Comparison of ENCODE assay signal across 11 mouse cellular contexts in genomic region chr1:37686953-37687441, GRCm38 (mm10). TPM values are rescaled to one million over a fixed set of nuclear protein-coding genes. Genes with fewer than 3 reads are reported as not detected.
A peak's percentile ranks its signal among the peaks of the same experiment; 100 is the strongest.
DNase-seq lines count a peak whose midpoint lies in the region; ATAC-seq and TF ChIP-seq lines count a peak whose summit lies in the region.
"Had no signal": no experiment of that assay in that cellular context is flagged by ENCODE, and none has a peak within 500 bp of the region (broad histone marks: within the 10 kb centered on the region; RNA-seq: fewer than 3 reads in every experiment).

No protein-coding gene starts in this region.

- DNase-seq in heart, adult 18-20 months: no peak
- peak; percentile 52 to 69 for DNase-seq in cerebellum, postnatal 10 days
- DNase-seq in layer of hippocampus, postnatal 10 days (ENCODE audit: low spot score in 2 of 2): peak; percentile 71 to 73
- DNase-seq in urinary bladder, postnatal 4 days (ENCODE audit: low spot score in 2 of 2): no peak
- DNase-seq in ovary, adult 18-20 months (ENCODE audit: low spot score): no peak
- no peak for DNase-seq in thymus, postnatal 10 days (ENCODE audit: low spot score in 2 of 2)
- DNase-seq: gastrocnemius, postnatal 10 days; liver, embryonic 13.5 days had no signal

- H3K4me1 ChIP-seq in heart, embryonic 16.5 days (ENCODE audit: control insufficient read depth, insufficient read depth, low read length): peaks cover 12% of the 10 kb centered on the region
- peaks cover 26% of the 10 kb centered on the region for H3K4me1 ChIP-seq in olfactory bulb, adult 2 months (ENCODE audit: control insufficient read depth, insufficient read depth, low read length)
- H3K4me1 ChIP-seq: liver, embryonic 13.5 days had no signal

- peak overlapping the region; percentile 66 for H3K27ac ChIP-seq in heart, embryonic 16.5 days (ENCODE audit: low read length)
- H3K27ac ChIP-seq in olfactory bulb, adult 2 months (ENCODE audit: insufficient read depth, low read depth, low read length): peak overlapping the region; percentile 35
- H3K27ac ChIP-seq: liver, embryonic 13.5 days had no signal

- peak overlapping the region; percentile 62 for H3K4me2 ChIP-seq in heart, embryonic 16.5 days (ENCODE audit: low read depth, low read length)
- H3K4me2 ChIP-seq: liver, embryonic 13.5 days had no signal

- ATAC-seq in heart, embryonic 16.5 days (replicated peaks; ENCODE audit: extremely low read depth, insufficient read depth, low FRiP score): peak; percentile 42; the same call in 1 of the 2 replicates
- ATAC-seq: activated CD4-positive, CD25-positive, alpha-beta regulatory T cell, adult 4 months had no signal

- no peaks in the 10 kb centered on the region for H3K27me3 ChIP-seq in heart, embryonic 16.5 days (ENCODE audit: control insufficient read depth, insufficient read depth, low read length)
- H3K27me3 ChIP-seq: liver, embryonic 13.5 days had no signal

- peak overlapping the region; percentile 35 for H3K4me3 ChIP-seq in heart, embryonic 16.5 days (ENCODE audit: low read length)
- no peak overlapping the region for H3K4me3 ChIP-seq in olfactory bulb, adult 2 months (ENCODE audit: insufficient read depth, low read depth, low read length)
- H3K4me3 ChIP-seq: liver, embryonic 13.5 days had no signal

- 48% methylated on average over 15 of the region's 15 CpGs for WGBS in heart, embryonic 16.5 days
- WGBS in olfactory bulb, adult 2 months: 56% methylated on average over 15 of the region's 15 CpGs

- H3K9me3 ChIP-seq in heart, embryonic 16.5 days (replicated peaks; ENCODE audit: control insufficient read depth, low read length): no peaks in the 10 kb centered on the region
- H3K9me3 ChIP-seq: liver, embryonic 13.5 days had no signal

- peak overlapping the region; percentile 11; the same call in 1 of the 2 replicates for H3K9ac ChIP-seq in heart, embryonic 16.5 days (ENCODE audit: low read length)
- H3K9ac ChIP-seq: liver, embryonic 13.5 days had no signal

- H3K36me3 ChIP-seq in heart, embryonic 16.5 days (ENCODE audit: control insufficient read depth, insufficient read depth): no peaks in the 10 kb centered on the region
- H3K36me3 ChIP-seq: liver, embryonic 13.5 days had no signal

- TF ChIP-seq POLR2A in olfactory bulb, adult 2 months (IDR thresholded peaks at IDR 0.05; ENCODE audit: insufficient read depth, low read depth, low read length): no peak

- no peak for TF ChIP-seq CTCF in olfactory bulb, adult 2 months (IDR thresholded peaks at IDR 0.05; ENCODE audit: insufficient read depth, low read depth, low read length)

RNA-seq across cellular contexts. Expression of gene 2010300C02Rik, which starts 32.9 kb away (rescaled TPM):
- polyA plus RNA-seq in heart, embryonic 16.5 days (2015; fragmentation: Nextera tagmentation; extraction: Ambion mirVana): 4.5 and 5.2 TPM in 2 replicates
- total RNA-seq in heart, adult 18-20 months (2021): 1 to 10 TPM; 1.0 to 1.4 TPM
- 100 to 1,000 TPM; 151 to 166 TPM for total RNA-seq in layer of hippocampus, postnatal 10 days (2021)
- polyA plus RNA-seq in olfactory bulb, adult 2 months (2012; ENCODE audit: insufficient read depth, insufficient read length, low replicate concordance, missing spikeins): not detected in 2 replicates

Comparison
In these comparisons a context has a peak if more than half of its experiments do, and no peak if none do; other contexts are left out.
1. DNase-seq: peak in cerebellum, postnatal 10 days (2 of 2) and layer of hippocampus, postnatal 10 days (2 of 2); none in heart, adult 18-20 months (0 of 2), urinary bladder, postnatal 4 days (0 of 2), ovary, adult 18-20 months (single experiment) and thymus, postnatal 10 days (0 of 2).
2. RNA of gene 2010300C02Rik, which starts 32.9 kb away (total RNA-seq): 151 to 166 TPM in layer of hippocampus, postnatal 10 days; 1.0 to 1.4 TPM in heart, adult 18-20 months; every median in the first group is over 10 times any median in the second.